Mouse (Mus musculus) heart, postnatal 0 days (tissue): ENCODE results near the gene Cxcl16.

Source experiments
- CTCF ChIP-seq: IDR thresholded peaks from 2 replicates; pipeline ENCODE4 v1.5.1; 2016; ENCODE audit warnings: antibody characterized with exemption, control low read depth, low read depth
- EP300 ChIP-seq: IDR thresholded peaks from 2 replicates; pipeline ENCODE4 v1.6.1; 2016; ENCODE audit warnings: antibody characterized with exemption, low read depth

DNA sequence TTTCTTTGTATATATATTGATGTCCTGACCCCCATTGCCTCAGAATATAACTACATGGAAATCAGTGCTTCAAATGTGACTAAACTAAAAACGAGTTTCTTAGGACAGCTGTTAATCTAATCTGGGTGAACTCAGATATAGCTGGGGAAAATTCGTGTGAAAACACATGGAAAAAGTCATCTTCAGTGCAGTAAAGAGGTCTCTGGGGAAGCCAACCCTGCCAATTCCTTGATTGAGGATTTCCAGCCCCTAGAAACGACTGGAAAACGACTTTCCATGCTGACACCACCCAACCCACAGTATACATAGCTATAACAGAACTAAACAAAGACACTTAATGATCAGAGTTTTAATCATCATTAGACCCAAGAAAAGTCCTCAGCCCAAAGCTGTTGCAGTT lies 28.0 kb upstream of the Cxcl16 start:
- TF ChIP-seq EP300 (no peak), CTCF (no peak)
